Mouse (Mus musculus) thymus, postnatal 25 days (tissue): Measurements from ENCODE around the gene Slc13a5.
A peak's percentile ranks its signal among the peaks of the same experiment; 100 is the strongest.

ENCODE experiments used
- DNase-seq: peaks from one replicate; pipeline ENCODE4 v3.0.0; 2022

Gene Slc13a5

GRCm38 (mm10) chr11:72266960-72267560 lies at the start of gene Slc13a5:
TSS of gene Slc13a5 (minus strand) at chr11:72267222.
- DNase-seq: peak; percentile 4

DNA sequence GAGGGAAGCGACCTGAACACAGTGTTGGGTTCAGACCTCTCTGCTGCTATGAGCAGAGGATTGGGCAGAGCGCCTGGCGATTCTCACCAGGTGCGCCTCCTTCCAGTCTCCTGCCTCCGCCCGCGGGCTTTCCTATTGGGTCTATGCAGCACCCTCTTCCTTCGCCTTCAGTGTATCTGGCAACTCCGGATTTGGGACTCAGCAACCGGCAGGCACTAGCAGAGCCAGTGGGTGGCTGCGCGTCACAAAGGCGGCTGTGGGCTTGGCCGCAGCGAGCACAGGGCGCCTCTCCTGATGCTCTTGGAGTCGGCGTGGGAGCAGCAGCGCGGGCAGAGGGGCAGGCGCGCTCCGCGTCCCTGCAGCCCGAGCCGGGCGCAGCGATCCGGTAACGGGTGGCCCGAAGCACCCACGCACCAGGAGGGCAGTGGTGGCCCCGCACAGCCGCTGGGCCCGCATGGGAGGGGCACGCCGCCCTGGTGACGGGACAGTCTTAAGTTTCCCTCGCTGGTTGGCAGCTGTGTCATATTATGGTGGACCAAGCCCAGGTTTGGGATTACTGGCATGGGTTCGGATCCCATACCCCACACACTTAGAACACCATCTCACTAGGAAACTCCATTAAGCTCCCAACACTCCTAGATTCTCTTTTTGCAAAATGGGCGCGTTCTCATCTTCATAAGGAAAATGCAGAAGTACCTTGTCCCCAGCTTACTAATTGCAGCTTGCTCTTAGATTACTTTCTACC lies 47.3 kb upstream of the Slc13a5 start, which contains the start of gene Fbxo39:
TSS of gene Fbxo39 (plus strand) at position 294 of the 745 bp plus-strand sequence.
- no peak for DNase-seq

- DNase-seq: no peak
These were observed 44.5 kb upstream of the Slc13a5 start for GRCm38 (mm10) chr11:72311355-72312001.

GRCm38 (mm10) chr11:72310491-72310890 lies 43.5 kb upstream of the Slc13a5 start:
- DNase-seq: no peak

GRCm38 (mm10) chr11:72308982-72309381 lies 42.0 kb upstream of the Slc13a5 start:
- no peak for DNase-seq

DNA sequence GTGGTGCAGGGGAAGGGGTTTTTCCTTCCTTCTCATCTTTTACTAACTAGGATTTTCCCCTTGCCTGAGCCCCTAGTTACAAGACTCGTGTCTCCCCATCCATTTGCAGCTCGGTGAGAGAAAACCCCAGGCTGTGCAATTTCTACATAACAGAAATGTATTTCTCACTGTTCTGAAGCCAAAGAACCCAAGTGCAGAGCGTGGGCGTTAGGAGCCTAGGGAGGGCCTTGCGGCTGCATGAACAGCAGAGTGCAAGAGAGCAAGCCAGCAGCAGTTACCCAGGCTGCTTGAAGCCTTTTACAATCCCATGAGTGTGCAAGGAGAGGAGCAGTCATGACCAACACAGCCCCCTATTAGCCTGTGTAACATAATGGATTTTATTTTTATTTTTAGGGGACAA lies 40.4 kb upstream of the Slc13a5 start:
- no peak for DNase-seq

DNA sequence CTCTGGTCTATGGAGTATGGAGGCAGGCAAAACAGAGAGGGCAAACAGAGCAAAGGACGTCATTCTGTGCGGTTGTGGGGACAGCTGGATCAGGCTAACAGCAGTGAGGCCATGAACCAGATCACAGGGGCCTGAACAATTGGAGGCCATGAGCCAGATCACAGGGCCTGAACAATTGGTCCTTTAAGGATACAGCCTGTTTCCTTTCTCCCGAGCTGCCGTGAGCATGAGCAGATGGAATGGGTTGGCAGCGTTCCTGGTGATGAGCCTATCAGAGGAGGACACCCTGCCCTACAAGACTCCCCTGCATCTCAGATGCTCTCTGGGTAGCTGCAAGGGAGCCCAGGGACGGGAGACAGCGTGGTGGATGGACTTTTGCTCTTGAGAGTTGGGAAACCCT lies 35.2 kb upstream of the Slc13a5 start:
- peak; percentile 2 for DNase-seq

GRCm38 (mm10) chr11:72301334-72301733 lies 34.3 kb upstream of the Slc13a5 start, which contains the start of gene Xaf1:
TSS of gene Xaf1 (plus strand) at chr11:72301629.
- peak; percentile 59 for DNase-seq

DNA sequence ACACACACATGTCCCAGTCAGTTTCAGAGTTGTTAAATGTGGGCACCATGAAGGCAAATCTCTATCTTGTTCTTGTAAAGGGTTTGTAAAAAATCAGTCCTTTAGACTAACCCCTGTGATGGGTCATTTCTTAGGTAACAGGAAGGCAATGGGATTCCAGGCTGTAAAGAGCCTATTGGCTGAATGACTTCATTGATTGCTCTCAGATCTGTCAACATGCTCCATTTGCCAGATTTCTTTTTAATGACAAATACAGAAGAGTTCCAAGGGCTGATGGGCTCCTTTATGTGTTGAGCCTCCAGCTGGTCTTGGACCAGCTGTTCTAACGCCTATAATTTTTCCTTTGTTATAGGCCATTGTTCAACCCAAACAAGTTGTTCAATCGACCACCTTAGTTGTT lies 26.1 kb upstream of the Slc13a5 start:
- DNase-seq: no peak

- no peak for DNase-seq
These were observed 20.5 kb upstream of the Slc13a5 start for GRCm38 (mm10) chr11:72287543-72287942.

DNA sequence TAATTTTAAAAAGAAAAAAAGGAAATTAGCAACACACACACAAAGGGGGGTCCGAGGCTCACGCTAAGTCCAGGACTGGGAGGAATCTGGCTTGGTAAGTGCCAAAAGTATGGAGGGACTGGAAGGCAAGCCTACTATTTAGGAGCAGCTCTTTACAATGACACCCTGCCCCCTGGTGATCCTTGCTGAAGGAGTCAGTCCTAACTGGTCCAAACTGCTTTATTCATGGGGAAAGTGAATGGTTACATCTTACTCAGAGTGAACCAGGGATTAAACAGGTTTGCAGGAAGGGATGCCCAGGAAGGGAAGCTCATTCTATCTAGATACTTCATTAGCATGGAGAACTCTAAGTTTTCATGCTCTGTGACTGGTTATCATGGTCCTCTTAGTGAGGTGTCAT lies 20.1 kb upstream of the Slc13a5 start:
- no peak for DNase-seq

GRCm38 (mm10) chr11:72286651-72287050 lies 19.6 kb upstream of the Slc13a5 start:
- no peak for DNase-seq

GRCm38 (mm10) chr11:72285971-72286480 lies 19.0 kb upstream of the Slc13a5 start:
- no peak for DNase-seq

DNA sequence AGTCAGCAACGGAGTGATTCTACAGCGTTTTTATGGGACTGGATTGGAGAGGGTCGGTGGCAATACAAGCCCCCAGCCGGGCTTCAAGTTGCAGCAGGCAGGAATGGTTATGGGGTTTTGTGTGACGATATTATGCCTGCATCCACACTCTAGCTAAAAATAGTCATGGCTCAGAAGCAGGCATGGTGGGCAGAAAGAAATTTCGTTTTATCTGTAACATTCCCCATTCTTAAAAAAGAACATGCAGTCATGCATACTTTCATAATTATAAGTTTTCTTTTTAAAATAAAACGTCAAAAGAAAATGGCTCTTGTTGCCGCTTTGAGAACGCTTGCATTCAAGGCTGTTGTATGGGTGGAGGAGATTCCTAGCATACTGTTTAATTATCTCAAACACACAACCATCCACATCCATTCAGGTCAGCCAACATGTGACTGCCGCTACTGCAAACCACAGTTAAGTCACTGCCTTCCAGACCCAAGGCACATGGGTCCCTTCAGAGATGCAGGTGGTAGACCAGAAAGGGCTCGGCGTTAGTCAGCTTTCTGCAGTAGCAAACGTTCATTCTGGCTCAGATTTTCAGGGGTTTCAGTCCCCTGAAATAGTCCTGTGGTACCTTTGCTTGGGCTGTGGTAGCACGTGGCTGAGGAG lies 17.6 kb upstream of the Slc13a5 start:
- no peak for DNase-seq

DNA sequence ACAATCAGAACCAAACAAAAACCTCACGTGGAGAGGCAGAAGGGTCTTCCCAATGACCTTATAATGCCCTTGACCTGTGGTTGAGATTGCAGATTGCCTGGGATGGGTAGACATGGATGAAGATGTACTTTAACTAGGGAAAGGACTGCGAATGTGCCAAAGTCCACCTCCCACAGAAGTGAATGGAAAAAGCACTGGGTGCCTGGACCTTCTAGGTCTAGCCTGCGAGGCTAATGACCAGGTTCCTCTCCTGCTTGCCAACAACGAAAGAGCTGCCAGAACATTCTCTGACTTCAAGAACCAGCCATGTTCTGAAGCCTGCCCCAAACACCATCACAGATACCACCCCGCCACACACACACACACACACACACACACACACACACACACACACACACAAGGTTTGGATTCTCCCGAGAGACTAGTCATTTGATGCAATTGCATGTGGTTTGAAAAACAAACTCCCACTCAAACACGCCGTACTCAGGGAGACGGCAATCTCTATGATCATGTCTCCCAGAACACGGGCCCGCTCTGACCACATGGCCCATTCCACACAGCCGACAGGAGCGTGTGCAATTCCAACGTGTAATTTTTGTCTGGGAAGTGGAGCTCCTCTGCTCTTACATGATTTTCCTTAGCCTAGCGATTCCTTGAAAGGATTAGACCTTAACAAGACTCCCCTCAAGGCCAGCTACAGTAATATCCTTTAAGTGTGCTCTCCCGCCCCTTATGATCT lies 16.6 kb upstream of the Slc13a5 start:
- DNase-seq: no peak

DNA sequence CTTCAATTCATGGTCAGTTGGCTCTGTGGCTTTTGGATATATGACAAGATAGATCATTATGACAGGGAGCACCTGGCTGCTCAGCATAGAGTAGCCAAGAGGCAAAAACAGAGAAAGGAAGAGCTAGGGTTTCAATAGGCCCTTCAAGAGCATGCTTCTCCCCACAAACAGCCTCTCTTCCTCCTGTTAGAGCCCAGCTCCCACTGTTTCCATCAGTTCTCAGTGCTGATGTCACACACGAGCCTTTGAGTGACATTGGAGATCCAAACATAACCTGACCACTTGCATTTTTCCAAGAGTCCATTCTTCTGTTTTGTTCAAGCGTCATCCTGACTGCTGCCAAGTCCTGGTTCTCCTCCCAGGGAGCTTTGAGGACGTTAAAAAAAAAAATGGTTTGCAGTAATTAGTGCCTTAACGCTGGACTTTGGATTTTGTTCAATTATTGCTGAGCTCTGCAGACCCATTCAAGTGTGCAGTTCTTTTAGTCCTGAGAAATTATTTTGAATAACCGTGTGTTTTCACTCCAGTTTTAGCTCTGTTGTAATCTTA lies 14.9 kb upstream of the Slc13a5 start:
- no peak for DNase-seq

GRCm38 (mm10) chr11:72281143-72281851 lies 14.3 kb upstream of the Slc13a5 start:
- DNase-seq: no peak

GRCm38 (mm10) chr11:72273341-72273740 lies 6.3 kb upstream of the Slc13a5 start:
- DNase-seq: no peak

DNA sequence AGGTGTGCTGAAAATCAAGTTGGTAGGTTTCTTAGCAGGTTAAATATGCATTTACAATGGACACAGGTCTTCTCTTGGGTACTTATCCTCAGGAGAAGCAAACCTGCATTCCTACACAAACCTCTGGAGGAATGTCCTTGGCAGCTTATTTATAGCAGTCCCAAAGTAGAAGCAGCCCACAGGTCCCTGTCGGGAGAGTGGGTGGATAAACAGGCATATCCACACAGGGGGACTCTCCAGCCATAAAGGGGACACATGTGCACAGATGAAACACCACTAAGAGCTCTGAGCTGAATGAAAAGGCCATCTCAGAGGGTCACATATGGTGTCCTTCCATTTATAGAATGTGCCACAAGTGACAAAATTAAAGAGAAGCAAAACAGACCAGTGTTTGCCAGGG lies 4.7 kb upstream of the Slc13a5 start:
- no peak for DNase-seq

- DNase-seq: peak; percentile 57
These were observed 639 bp downstream of the Slc13a5 start for GRCm38 (mm10) chr11:72266207-72266959.

- DNase-seq: no peak
These were observed 1.5 kb downstream of the Slc13a5 start for GRCm38 (mm10) chr11:72265483-72265882.
